Mouse (Mus musculus): ENCODE measurements around the gene Col13a1. TPM values are rescaled to one million over a fixed set of nuclear protein-coding genes. Genes with fewer than 3 reads are reported as not detected.
A peak's percentile ranks its signal among the peaks of the same experiment; 100 is the strongest.

Col13a1 gene
- polyA plus RNA-seq, 1 experiment from 2014 or later = 7.3 TPM

DNA sequence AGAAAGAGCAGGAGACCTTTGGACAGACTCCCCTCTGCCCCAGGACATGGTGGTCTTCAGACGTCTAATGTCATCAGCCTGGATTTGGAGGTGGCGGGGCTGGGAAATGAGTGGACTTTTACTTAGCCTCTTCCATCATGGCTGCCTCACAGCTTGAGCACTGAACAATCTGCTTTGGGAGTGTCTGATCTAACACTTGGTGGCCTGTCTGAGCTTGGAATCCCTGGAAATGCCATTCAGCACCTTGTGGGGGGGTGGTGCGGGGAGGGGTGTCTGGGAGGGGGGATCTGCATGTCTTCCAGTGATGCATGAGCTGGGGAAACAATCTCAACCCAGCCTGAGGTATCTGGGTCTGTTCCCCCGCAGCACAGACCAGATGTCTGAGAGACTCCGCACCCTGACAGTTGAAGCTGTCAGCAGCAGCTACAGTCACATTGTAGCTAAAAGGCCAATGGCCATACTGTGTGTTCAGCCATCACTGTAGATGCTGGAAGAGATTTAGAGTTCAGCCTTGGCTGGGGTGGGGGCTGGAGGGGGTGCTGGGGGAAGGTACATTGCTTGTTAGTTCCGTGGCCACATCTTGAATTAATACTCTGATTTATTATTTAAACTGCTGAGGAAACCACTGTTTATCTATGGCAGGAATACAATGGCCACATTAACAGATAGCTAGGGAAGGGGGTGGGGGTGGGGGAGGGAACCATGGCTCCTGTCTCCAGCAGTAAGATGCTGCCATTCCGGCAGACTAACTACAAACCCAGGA is 155.8 kb downstream of the Col13a1 start:
- Histone ChIP-seq H3K9me3 (replicated peaks; ENCODE audit: low read length) (no peaks in the 10 kb centered on the region), H3K36me3 (ENCODE audit: insufficient read depth, low read length) (no peaks in the 10 kb centered on the region), H3K4me2 (ENCODE audit: low read length) (no peak overlapping the region), H3K9ac (ENCODE audit: low read depth, low read length) (no peak overlapping the region), H3K27me3 (ENCODE audit: insufficient read depth, low read length) (no peaks in the 10 kb centered on the region), H3K4me3 (replicated peaks; ENCODE audit: low read depth, low read length) (no peak overlapping the region), H3K4me1 (replicated peaks; ENCODE audit: insufficient read depth, low read length) (no peaks in the 10 kb centered on the region; the same call in 1 of the 2 replicates), H3K27ac (no peak overlapping the region)
- WGBS = 52% methylated on average over 7 of the region's 7 CpGs
- ATAC-seq (replicated peaks; ENCODE audit: low FRiP score, low read depth) (no peak), DNase-seq (ENCODE audit: low spot score) (no peak)
- no peak for TF ChIP-seq CTCF (IDR thresholded peaks at IDR 0.05; ENCODE audit: low read depth)

GRCm38 (mm10) chr10:61820050-61820449 is 158.9 kb downstream of the Col13a1 start:
- no peaks in the 10 kb centered on the region; the same call in 1 of the 2 replicates for H3K4me1 ChIP-seq (replicated peaks; ENCODE audit: insufficient read depth, low read length)
- H3K27ac ChIP-seq = no peak overlapping the region
- no peak for DNase-seq (ENCODE audit: low spot score)
- H3K27me3 ChIP-seq (ENCODE audit: insufficient read depth, low read length) = no peaks in the 10 kb centered on the region
- WGBS = 57% methylated on average over 9 of the region's 9 CpGs
- H3K36me3 ChIP-seq (ENCODE audit: insufficient read depth, low read length) = no peaks in the 10 kb centered on the region
- peak; percentile 47 for TF ChIP-seq CTCF (IDR thresholded peaks at IDR 0.05; ENCODE audit: low read depth)
- ATAC-seq (replicated peaks; ENCODE audit: low FRiP score, low read depth) = no peak
- no peak overlapping the region for H3K4me3 ChIP-seq (replicated peaks; ENCODE audit: low read depth, low read length)
- H3K4me2 ChIP-seq (ENCODE audit: low read length) = no peak overlapping the region
- no peaks in the 10 kb centered on the region for H3K9me3 ChIP-seq (replicated peaks; ENCODE audit: low read length)
- no peak overlapping the region for H3K9ac ChIP-seq (ENCODE audit: low read depth, low read length)

GRCm38 (mm10) chr10:61811987-61812386 is 166.9 kb downstream of the Col13a1 start:
- H3K27me3 ChIP-seq (ENCODE audit: insufficient read depth, low read length) = no peaks in the 10 kb centered on the region
- no peaks in the 10 kb centered on the region for H3K36me3 ChIP-seq (ENCODE audit: insufficient read depth, low read length)
- no peak for TF ChIP-seq CTCF (IDR thresholded peaks at IDR 0.05; ENCODE audit: low read depth)
- H3K4me3 ChIP-seq (replicated peaks; ENCODE audit: low read depth, low read length) = no peak overlapping the region
- ATAC-seq (replicated peaks; ENCODE audit: low FRiP score, low read depth) = no peak
- 56% methylated on average over 5 of the region's 5 CpGs for WGBS
- H3K9me3 ChIP-seq (replicated peaks; ENCODE audit: low read length) = no peaks in the 10 kb centered on the region
- DNase-seq (ENCODE audit: low spot score) = peak; percentile 44
- no peak overlapping the region for H3K9ac ChIP-seq (ENCODE audit: low read depth, low read length)
- no peak overlapping the region for H3K4me2 ChIP-seq (ENCODE audit: low read length)
- no peaks in the 10 kb centered on the region for H3K4me1 ChIP-seq (replicated peaks; ENCODE audit: insufficient read depth, low read length)
- H3K27ac ChIP-seq = no peak overlapping the region

DNA sequence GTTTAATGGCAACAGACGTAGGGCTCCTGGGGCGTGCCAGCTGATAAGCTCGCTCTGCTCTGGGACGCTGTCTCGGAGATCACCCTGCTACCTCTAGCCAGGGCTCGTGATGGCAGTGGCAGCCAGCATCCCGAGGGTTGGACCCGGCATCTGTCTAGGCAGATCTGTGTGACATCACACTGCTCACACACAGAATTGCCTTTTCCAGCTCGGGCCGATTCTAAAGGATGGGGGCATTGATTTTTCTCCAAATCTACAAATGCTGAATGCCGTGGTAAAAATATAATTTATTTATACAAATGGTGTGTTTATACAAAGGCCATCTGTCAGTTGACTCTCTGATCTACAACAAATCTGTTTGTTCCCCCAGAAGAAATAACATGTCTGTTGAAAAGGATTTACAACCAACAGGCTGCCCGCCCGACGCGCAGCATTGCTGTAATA is 180.8 kb downstream of the Col13a1 start:
- no peak for DNase-seq (ENCODE audit: low spot score)
- H3K9me3 ChIP-seq (replicated peaks; ENCODE audit: low read length) = no peaks in the 10 kb centered on the region
- no peak for ATAC-seq (replicated peaks; ENCODE audit: low FRiP score, low read depth)
- H3K4me2 ChIP-seq (ENCODE audit: low read length) = no peak overlapping the region
- 66% methylated on average over 15 of the region's 15 CpGs for WGBS
- no peak overlapping the region for H3K9ac ChIP-seq (ENCODE audit: low read depth, low read length)
- no peak overlapping the region for H3K27ac ChIP-seq
- H3K4me1 ChIP-seq (replicated peaks; ENCODE audit: insufficient read depth, low read length) = peaks cover 8% of the 10 kb centered on the region; the same call in 1 of the 2 replicates
- TF ChIP-seq CTCF (IDR thresholded peaks at IDR 0.05; ENCODE audit: low read depth) = no peak
- no peaks in the 10 kb centered on the region for H3K36me3 ChIP-seq (ENCODE audit: insufficient read depth, low read length)
- H3K4me3 ChIP-seq (replicated peaks; ENCODE audit: low read depth, low read length) = no peak overlapping the region
- no peaks in the 10 kb centered on the region for H3K27me3 ChIP-seq (ENCODE audit: insufficient read depth, low read length)

GRCm38 (mm10) chr10:61795458-61795857 is 183.4 kb downstream of the Col13a1 start:
- DNase-seq (ENCODE audit: low spot score) = peak; percentile 56
- ATAC-seq (replicated peaks; ENCODE audit: low FRiP score, low read depth) = no peak
- H3K4me2 ChIP-seq (ENCODE audit: low read length) = no peak overlapping the region
- H3K9me3 ChIP-seq (replicated peaks; ENCODE audit: low read length) = no peaks in the 10 kb centered on the region
- no peaks in the 10 kb centered on the region for H3K36me3 ChIP-seq (ENCODE audit: insufficient read depth, low read length)
- H3K4me1 ChIP-seq (replicated peaks; ENCODE audit: insufficient read depth, low read length) = peaks cover 8% of the 10 kb centered on the region; the same call in 1 of the 2 replicates
- 24% methylated on average over 8 of the region's 8 CpGs for WGBS
- no peak for TF ChIP-seq CTCF (IDR thresholded peaks at IDR 0.05; ENCODE audit: low read depth)
- H3K27me3 ChIP-seq (ENCODE audit: insufficient read depth, low read length) = no peaks in the 10 kb centered on the region
- no peak overlapping the region for H3K4me3 ChIP-seq (replicated peaks; ENCODE audit: low read depth, low read length)
- H3K27ac ChIP-seq = no peak overlapping the region
- no peak overlapping the region for H3K9ac ChIP-seq (ENCODE audit: low read depth, low read length)

- Histone ChIP-seq H3K4me1 (replicated peaks; ENCODE audit: insufficient read depth, low read length) (peaks cover 8% of the 10 kb centered on the region; the same call in 1 of the 2 replicates), H3K9ac (ENCODE audit: low read depth, low read length) (no peak overlapping the region), H3K27ac (no peak overlapping the region), H3K9me3 (replicated peaks; ENCODE audit: low read length) (no peaks in the 10 kb centered on the region), H3K27me3 (ENCODE audit: insufficient read depth, low read length) (no peaks in the 10 kb centered on the region), H3K4me3 (replicated peaks; ENCODE audit: low read depth, low read length) (no peak overlapping the region), H3K36me3 (ENCODE audit: insufficient read depth, low read length) (no peaks in the 10 kb centered on the region), H3K4me2 (ENCODE audit: low read length) (no peak overlapping the region)
- TF ChIP-seq CTCF (IDR thresholded peaks at IDR 0.05; ENCODE audit: low read depth) = no peak
- no peak; the same call in 1 of the 2 replicates for ATAC-seq (replicated peaks; ENCODE audit: low FRiP score, low read depth)
- 45% methylated on average over 10 of the region's 10 CpGs for WGBS
- peak; percentile 58 for DNase-seq (ENCODE audit: low spot score)
Measured at GRCm38 (mm10) chr10:61794971-61795370, 183.9 kb downstream of the Col13a1 start.
